Mouse (Mus musculus): ENCODE measurements around the gene Fkbp14.

Gene Fkbp14

DNA sequence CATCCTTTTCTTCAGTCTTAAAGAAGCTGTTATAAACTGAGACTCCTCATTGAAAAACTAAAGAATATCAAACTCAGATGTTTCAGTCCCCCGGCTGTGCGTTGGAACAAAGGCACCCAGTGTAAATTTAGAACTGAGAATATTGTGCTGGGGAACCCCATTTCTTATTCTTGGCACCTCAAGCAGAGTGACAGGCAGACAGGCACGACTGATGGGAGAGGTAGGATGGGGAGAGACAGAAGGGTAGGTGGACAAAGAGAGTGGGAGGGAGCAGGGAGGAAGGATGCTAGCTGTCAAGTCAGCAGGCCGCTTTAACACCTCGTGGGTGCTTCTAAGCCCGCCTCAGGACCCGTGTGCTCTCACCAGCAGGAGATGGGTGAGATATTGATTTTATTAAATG lies 54.3 kb downstream of the Fkbp14 start:
- no peak for DNase-seq

DNA sequence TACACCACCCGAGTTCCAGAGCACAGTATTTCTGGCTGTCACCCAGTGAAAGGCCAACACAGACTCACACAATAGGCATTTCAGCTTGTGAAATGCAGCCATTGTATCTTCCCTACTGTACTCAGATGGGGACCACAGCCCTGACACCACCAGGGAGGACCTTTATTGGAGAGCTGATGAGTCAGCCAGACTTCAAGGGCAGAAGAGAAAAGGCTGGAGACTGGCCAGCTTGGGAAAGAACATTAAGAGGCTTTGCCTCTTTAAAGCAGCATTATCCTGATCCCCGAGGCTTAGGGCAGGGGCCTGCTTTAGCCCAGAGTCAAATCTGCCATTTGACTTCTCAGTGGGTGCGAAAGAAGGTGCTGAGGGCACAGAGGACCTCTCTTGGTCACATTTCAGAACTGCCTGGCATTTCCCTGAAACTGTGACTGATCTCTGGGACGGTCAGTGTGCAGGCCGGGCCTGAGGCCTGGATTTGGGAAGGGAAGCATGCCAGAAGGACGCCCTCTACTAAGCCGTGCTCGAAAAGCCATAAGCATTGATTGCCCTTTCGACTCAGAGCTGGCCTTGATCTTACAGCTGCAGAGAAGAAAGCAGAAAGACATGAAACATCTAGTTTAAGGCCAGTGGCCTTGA lies 56.7 kb downstream of the Fkbp14 start:
- peak; percentile 65 for DNase-seq

DNA sequence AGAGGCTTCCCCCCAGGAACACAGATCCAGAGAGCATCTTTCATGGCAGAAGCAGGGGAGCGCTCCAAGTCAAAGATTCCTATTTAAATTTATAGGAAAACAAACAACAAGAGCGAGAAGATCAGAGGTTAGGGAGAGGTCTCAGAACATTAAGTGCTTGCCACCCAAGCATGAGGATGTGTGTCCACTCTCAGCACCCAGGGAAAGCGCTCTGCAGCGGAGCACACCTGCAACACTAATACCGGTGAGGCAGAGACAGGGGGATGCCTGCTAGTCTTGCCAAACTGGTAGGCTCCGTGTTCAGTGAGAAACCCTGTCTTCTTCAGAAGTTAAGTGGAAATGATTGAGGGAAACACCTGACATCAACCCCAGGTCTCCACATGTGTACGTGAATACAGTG lies 57.7 kb downstream of the Fkbp14 start:
- DNase-seq = no peak

DNA sequence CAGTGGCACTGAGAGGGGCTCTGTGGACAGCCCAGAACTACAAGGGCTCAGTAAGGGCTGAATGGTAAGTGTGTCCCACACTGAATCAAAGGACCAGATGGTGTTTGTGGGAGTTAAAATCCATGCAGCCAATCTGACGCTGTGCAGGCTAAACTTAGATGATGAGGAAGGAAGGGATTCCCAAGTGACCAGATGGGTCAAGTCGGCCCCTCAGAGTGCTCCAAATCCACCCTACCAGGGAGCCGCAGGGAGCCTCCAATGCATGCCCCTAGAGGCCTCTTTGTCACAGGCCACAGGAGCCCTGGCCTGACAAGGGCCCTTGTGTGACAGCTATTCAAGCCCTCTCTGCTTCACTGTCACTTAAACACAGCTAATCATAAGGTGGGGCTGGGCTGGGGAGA lies 58.3 kb downstream of the Fkbp14 start:
- peak; percentile 81 for DNase-seq

DNA sequence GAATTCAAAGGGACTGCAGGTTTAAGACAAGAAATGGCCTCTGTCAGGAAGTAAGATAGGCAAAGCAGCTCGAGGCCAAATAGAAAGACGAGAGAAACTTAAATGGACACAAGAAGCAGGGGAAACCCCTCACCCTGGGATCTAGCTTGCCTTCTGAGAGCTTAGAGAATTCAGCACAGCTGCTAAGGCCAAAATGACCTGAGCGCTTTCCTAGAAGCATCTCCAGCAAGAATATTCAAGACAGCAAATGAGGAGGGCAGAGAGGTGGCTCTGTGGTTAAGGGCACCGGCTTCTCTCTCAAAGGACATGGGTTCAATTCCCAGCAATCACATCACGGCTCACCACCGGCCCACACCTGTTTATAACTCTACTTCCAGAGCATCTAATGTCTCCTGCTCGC lies 60.1 kb downstream of the Fkbp14 start:
- DNase-seq = no peak

DNA sequence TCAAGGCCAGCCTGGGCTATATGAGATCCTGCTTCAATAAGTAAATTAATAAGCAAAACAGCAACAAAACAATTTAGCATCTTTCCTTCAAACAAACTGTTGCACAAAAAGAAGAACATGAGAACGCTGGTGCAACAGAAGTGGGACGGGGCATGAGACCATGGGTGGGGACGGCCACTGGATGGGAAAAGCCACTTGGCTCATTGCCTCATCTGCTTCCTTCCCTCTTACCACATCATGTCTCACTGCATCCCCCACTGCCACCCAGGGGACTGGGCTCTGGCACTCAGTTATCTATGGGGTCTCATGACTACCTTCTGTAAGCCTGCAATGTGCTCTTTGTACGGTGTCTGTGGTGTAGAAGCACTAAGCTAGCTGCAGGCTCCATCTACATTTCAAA lies 61.6 kb downstream of the Fkbp14 start:
- DNase-seq = no peak

DNA sequence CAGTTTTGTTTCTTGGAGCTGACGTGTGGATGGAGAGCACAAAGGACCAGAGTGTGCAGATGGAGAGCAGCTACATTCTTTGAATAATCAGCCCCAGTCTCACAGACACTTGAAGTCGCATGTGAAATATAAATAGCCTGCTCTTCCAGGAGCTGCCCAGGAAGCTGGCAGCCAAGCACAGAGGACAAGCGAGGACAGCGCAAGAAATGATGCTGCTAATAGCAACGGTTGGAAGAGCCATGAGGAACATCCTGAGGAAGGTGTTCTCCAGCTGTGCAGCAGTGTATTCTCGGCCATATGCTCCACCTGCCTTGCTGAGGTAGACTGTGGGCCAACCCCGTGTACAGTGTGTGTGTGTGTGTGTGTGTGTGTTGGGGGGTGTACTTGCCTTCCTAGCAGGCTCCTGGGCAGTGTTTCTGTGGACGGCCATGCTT lies 66.0 kb downstream of the Fkbp14 start:
- DNase-seq = peak; percentile 68

DNA sequence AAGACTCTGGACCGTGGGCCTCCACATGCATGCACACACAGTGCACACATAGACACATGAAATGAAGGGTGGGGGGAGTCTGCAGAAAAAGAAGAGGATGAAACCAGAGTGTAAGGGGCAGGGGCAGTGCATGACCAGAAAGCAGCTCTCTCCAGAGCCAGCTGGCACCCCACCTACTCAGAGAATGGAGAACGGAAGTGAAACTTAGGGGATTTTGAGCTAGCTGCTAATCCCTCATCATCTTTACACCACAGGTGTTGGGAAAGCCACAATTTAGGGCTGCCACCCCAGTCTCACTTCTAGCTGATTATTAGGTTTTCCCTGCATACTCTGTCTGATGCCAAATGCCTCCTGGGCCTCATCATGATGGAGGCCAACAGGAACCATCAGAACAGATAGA lies 66.9 kb downstream of the Fkbp14 start:
- no peak for DNase-seq

DNA sequence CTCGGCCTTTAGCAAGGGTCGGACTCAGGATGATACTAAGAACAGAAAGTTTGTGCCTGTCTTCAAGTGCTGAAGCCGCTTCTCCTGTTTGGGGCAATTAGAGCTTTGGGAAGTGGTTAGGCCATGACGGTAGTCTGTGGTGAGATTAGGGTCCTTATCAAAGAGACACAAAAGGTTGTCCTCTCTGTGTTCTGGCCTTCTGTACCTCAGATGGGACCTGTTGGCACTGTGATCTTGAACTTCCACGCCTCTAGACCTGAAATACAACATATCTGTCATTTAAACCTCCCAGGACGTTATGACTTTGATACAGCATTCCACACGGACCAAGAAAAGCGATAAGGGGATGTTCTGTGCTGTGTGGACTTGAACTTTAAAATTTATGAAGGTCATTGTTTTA lies 68.4 kb downstream of the Fkbp14 start:
- DNase-seq = no peak
